Mouse (Mus musculus): ENCODE results near the gene Rhbdl1. TPM values are rescaled to one million over a fixed set of nuclear protein-coding genes. Genes with fewer than 3 reads are reported as not detected.
"Not testable (repeated sequence)": the region's sequence is repeated elsewhere in the genome, so short reads cannot be mapped to it uniquely, and the experiment has no call there.

Gene Rhbdl1
- total RNA-seq, 4 experiments from 2014 or later, result 14.7 to 79.0 (median 33.0) TPM

GRCm38 (mm10) chr17:25825984-25826570, 11.0 kb downstream of the Rhbdl1 start:
- no peak for DNase-seq

- no peak for DNase-seq
Measured at GRCm38 (mm10) chr17:25825311-25825710, 11.8 kb downstream of the Rhbdl1 start.

- no peak for DNase-seq
Measured at GRCm38 (mm10) chr17:25824362-25825142, 12.5 kb downstream of the Rhbdl1 start.

DNA sequence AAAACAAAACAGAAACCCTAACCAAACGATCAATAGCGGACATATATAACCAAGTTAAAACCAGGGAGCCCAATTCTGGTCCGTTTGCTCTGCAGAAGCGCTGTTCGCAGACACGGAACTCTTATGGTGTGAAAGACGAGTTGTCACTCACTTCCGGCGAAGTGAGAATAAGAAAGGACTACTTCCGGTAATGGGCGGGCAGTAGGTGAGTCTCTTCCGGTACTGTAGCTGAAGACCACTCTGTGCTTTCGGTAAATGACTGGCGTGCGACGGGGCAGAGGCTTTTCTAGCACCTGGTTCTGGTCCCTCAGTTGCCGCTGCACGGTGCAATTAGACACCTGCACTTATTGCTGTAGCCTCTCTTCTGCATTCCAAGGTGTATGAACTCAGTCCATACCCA, 13.6 kb downstream of the Rhbdl1 start, which contains the start of gene Wdr24:
Wdr24 (plus strand) TSS at position 176 of the 400 bp plus-strand sequence.
- peak; percentile 65 for DNase-seq

GRCm38 (mm10) chr17:25818851-25819780, 18.0 kb downstream of the Rhbdl1 start:
- no peak for DNase-seq

DNA sequence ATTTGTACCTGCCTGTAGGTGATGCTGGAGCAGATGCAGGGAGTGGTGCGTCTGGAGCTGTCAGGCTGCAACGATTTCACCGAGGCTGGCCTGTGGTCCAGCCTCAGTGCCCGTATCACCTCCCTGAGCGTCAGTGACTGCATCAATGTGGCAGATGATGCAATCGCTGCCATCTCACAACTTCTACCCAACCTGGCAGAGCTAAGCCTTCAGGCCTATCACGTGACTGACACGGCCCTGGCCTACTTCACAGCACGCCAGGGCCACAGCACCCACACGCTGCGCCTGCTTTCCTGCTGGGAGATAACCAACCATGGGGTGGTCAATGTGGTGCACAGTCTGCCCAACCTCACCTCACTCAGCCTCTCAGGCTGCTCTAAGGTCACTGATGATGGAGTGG, 19.4 kb downstream of the Rhbdl1 start:
- no peak for DNase-seq

DNA sequence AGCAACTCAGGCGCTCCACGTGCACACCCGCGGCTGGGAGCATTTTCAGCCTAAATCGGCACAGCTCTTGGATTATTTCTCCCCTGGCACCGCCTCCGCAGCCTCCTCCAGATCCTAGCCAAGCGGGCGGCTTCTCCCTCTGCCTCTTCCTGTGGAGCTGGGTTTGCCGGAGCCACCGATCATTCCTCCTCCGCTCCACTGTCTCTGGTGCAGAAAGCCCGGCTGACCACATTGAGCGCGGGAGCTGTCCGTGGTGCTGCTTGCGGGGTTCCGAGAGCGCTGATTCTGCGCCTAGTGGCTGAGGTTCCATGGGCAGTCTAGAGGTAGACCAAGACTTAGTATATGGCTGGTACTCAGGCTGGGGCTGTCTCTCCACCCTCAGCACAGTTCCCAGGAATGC, 23.6 kb downstream of the Rhbdl1 start:
- peak; percentile 70 for DNase-seq

DNA sequence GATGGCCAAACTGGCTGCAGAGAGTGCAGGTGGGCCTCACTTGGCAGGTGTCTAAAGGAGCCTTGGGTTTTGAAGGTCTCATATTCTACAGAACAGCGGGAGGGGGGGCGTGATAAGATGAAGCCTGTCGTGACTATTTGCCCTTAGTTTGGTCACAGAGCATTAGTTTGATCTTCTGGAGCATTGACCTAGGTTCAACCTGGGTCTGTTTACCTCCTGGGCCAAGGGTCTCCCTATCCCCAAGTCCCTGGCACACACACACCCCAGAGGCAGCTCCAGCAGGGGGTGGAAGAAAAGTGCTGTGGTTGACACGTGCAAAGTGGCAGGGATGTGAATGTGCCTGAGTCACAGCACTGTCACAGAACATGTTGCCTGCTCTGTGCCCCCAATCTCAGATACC, 26.2 kb downstream of the Rhbdl1 start:
- no peak for DNase-seq

GRCm38 (mm10) chr17:25809606-25810340, 27.3 kb downstream of the Rhbdl1 start:
- no peak for DNase-seq

- peak; percentile 83 for DNase-seq
Measured at GRCm38 (mm10) chr17:25808789-25809605, 28.1 kb downstream of the Rhbdl1 start, which contains the start of gene Fbxl16. Fbxl16 (plus strand) TSS chr17:25809085.

- no peak for DNase-seq
Measured at GRCm38 (mm10) chr17:25808028-25808427, 29.1 kb downstream of the Rhbdl1 start.

- not testable (repeated sequence) for DNase-seq
Measured at GRCm38 (mm10) chr17:25807452-25807851, 29.6 kb downstream of the Rhbdl1 start.

GRCm38 (mm10) chr17:25806507-25806906, 30.6 kb downstream of the Rhbdl1 start:
- DNase-seq, result no peak

DNA sequence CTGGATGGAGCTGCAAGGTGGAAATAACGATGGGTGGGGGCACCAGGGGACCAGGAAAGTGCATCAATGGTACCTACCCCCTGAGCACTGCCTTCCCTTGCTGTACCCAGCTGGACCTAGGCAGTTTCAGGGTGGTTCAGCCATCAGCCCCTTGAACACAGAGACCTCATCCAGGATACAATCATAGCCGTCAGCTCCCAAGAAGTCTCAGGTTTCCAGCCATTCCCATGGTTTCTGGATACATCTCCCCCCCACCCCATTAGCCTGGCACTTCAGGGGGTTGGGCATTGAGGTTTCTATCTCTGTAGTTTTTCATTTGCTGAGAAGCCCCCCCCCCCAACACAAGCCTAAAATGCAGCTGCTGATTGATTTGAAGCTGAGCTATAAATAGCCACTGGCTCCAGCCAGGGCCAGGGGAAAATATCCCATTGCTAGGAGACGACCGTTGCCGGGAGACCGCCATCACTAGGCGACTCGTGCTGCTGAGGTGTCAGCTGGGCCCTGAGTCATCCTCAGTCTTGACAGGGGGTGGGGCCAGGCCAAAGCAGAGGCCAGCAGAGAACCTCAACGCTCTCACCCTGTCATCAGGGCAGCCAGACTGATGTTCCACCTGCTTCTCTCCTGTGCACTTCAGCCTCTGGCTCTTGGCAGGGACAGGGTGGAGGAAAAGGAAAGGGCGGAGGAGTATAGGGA, 34.1 kb downstream of the Rhbdl1 start:
- DNase-seq, result peak; percentile 85

DNA sequence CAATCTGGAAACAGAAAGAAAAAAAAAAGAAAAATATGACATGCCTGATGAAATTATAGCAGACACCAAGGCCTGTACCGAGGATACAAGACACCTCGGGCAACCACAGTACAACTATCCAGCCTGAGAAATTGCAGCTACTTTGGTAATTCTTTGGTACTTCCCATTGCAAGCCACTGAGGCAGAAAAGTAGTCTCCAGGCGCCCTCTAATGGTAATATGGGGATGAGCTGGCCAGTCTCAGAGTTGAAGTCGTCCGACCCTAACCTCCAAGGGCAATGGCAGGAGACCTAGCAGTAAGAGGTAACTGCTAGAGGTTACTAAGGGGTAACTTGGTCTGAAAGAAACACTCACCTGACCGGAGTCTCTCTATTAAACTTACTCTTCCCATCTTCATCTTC, 36.1 kb downstream of the Rhbdl1 start:
- DNase-seq, result no peak

- peak; percentile 82 for DNase-seq
Measured at GRCm38 (mm10) chr17:25796951-25797369, 40.1 kb downstream of the Rhbdl1 start, which contains the start of gene Metrn. Metrn (minus strand) TSS chr17:25797136.

GRCm38 (mm10) chr17:25796211-25796771, 40.8 kb downstream of the Rhbdl1 start:
- no peak for DNase-seq

DNA sequence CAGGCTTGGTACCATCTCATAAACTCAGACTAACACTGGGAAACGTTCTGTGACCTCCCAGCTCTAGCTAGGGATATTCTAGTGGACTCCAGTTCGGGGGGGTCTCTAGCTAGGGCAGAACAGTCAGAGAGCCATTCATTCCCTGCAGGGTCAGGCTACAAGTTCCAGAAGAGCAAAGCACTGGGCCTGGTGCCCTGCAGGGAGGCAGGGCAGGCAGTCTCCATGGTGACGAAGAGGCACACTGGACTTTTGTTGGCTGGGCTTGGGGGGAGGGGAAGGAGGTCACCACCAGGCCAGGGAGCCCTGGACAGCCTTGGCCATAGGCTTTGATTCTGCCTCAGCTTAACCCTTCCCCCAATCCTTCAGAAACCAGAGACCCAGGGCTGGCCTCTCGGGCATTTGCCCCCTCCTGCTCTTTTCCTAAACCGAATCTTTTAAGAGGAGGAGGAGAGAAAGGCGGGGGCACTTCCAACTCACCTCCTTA, 41.4 kb downstream of the Rhbdl1 start, which contains the start of gene AC134908.4:
AC134908.4 (minus strand) TSS at position 51 of the 484 bp plus-strand sequence.
- DNase-seq, result no peak

DNA sequence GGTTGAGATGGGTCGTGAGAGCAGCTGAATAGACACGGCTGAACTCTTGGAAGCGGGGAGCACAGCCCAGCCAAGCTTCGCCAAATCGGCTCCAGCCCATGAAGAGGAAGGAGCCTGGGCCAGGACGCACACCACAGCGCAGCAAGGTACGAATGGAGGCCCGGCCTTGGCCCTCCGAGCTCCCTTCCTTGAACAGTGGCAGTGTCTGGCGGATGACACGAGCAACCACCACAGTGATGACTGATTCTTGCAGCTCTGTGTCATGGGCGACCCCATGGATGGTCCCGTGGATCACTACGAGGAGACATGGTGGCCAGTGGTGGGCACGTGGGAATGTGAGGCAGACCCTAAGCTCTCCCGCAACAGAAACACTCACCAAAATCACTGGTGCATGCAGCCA, 42.1 kb downstream of the Rhbdl1 start:
- no peak for DNase-seq

- DNase-seq, result no peak
Measured at GRCm38 (mm10) chr17:25794197-25794596, 42.9 kb downstream of the Rhbdl1 start.

All from adrenal gland, adult 8-10 months (tissue).